Mouse (Mus musculus) left cerebral cortex, postnatal 14 days (tissue): Measurements from ENCODE around the gene Asxl1. TPM values are rescaled to one million over a fixed set of nuclear protein-coding genes. Genes with fewer than 3 reads are reported as not detected.

Experiments
- DNase-seq, 2 experiments: peaks; one replicate each; pipeline ENCODE4 v3.0.0; 2021 to 2022; ENCODE audit warnings: low spot score in 2 of 2, mixed read lengths in 1 of 2
- intact Hi-C: fragments of 180-260 bp; cut with DNase I; formaldehyde crosslinking; loops from one replicate; pipeline ENCODE4 v1.15.1; 2025
- long read RNA-seq, 2 experiments: library from polyadenylated mRNA; stranded (forward); transcript quantifications; one replicate each; pipeline ENCODE4 v2.0.0; 2021
- total RNA-seq, 2 experiments: library from RNA; stranded (reverse); gene quantifications; 2 replicates each; pipeline ENCODE4 v1.2.3; 2021

Asxl1 gene
- 10 to 100 TPM; 39.4 to 39.7 TPM for total RNA-seq
- long read RNA-seq, experiment 1, full-length matches to known transcripts = 6 of 9 reads
- long read RNA-seq, experiment 1, partial matches to known transcripts = 2 of 9 reads
- long read RNA-seq, experiment 1, other reads (novel, unspliced or antisense) = 1 of 9 reads
- long read RNA-seq, experiment 2, partial matches to known transcripts = 1 of 4 reads
- long read RNA-seq, experiment 2, other reads (novel, unspliced or antisense) = 3 of 4 reads

- peak; percentile 96 to 98 for DNase-seq
- intact Hi-C loops = no loop called here
Measured at GRCm38 (mm10) chr2:153345454-153346220, at the start of gene Asxl1. Gene Asxl1, plus strand, starts transcription at chr2:153345829.

- intact Hi-C loops = no loop called here
- no peak for DNase-seq
Measured at GRCm38 (mm10) chr2:153297771-153298170, 47.9 kb upstream of the Asxl1 start.

GRCm38 (mm10) chr2:153298460-153298859 lies 47.2 kb upstream of the Asxl1 start:
- intact Hi-C loops = no loop called here
- no peak for DNase-seq

- peak in 1 of 2 experiments; percentile 46 for DNase-seq
- intact Hi-C loops = no loop called here
Measured at GRCm38 (mm10) chr2:153298863-153299262, 46.8 kb upstream of the Asxl1 start.

- intact Hi-C loops = no loop called here
- DNase-seq = no peak
Measured at GRCm38 (mm10) chr2:153301123-153301522, 44.5 kb upstream of the Asxl1 start.

- intact Hi-C loops = no loop called here
Measured at GRCm38 (mm10) chr2:153305240-153305639, 40.4 kb upstream of the Asxl1 start.

GRCm38 (mm10) chr2:153308586-153308985 lies 37.0 kb upstream of the Asxl1 start:
- intact Hi-C loops = no loop called here
- DNase-seq = no peak

More at GRCm38 (mm10) chr2:153305240-153305639, 40.4 kb upstream of the Asxl1 start:
- no peak for DNase-seq

GRCm38 (mm10) chr2:153309106-153309505 lies 36.5 kb upstream of the Asxl1 start:
- no peak for DNase-seq
- intact Hi-C loops = no loop called here

GRCm38 (mm10) chr2:153310228-153310627 lies 35.4 kb upstream of the Asxl1 start:
- intact Hi-C loops = no loop called here
- no peak for DNase-seq

- intact Hi-C loops = no loop called here
- no peak for DNase-seq
Measured at GRCm38 (mm10) chr2:153312884-153313283, 32.7 kb upstream of the Asxl1 start.

GRCm38 (mm10) chr2:153318408-153318807 lies 27.2 kb upstream of the Asxl1 start:
- DNase-seq = no peak
- intact Hi-C loops = no loop called here

GRCm38 (mm10) chr2:153319036-153319643 lies 26.5 kb upstream of the Asxl1 start:
- intact Hi-C loops = no loop called here
- no peak for DNase-seq

GRCm38 (mm10) chr2:153325706-153326376 lies 19.8 kb upstream of the Asxl1 start:
- intact Hi-C loops = no loop called here
- DNase-seq = no peak

GRCm38 (mm10) chr2:153332271-153332670 lies 13.4 kb upstream of the Asxl1 start:
- DNase-seq = no peak
- intact Hi-C loops = no loop called here

GRCm38 (mm10) chr2:153332981-153333380 lies 12.6 kb upstream of the Asxl1 start:
- intact Hi-C loops = no loop called here
- DNase-seq = no peak

- DNase-seq = no peak
Measured at GRCm38 (mm10) chr2:153333822-153334232, 11.8 kb upstream of the Asxl1 start.

GRCm38 (mm10) chr2:153334281-153334680 lies 11.3 kb upstream of the Asxl1 start:
- no peak for DNase-seq
- intact Hi-C loops = no loop called here

More at GRCm38 (mm10) chr2:153333822-153334232, 11.8 kb upstream of the Asxl1 start:
- intact Hi-C loops = no loop called here

- no peak for DNase-seq
- intact Hi-C loops = no loop called here
Measured at GRCm38 (mm10) chr2:153336117-153336516, 9.5 kb upstream of the Asxl1 start.

GRCm38 (mm10) chr2:153338361-153339350 lies 7.0 kb upstream of the Asxl1 start:
- intact Hi-C loops = no loop called here
- no peak for DNase-seq
